Mouse (Mus musculus): ENCODE results near the gene Foxred2. TPM values are rescaled to one million over a fixed set of nuclear protein-coding genes. Genes with fewer than 3 reads are reported as not detected.

The Foxred2 gene
- polyA plus RNA-seq, 1 experiment = 0.90 TPM

DNA sequence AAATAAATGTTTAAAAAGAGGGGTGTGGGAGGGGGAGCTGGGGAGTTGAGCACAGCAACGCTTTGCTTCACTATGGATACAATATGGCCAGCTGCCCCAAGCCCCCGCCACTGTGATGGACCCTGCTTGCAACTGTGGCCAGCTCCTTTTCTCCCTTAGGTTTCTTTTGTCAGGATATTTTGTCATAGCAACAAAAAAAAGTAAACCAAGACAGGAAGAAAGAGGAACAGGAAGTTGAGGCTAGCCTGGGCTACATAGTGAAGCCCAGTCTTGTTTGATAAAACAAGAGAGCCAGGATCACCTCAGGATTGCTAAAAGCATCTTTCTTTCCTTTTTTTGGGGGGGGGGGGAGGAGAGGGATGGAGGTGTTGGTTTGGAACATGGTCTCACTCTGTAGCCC is 31.3 kb downstream of the Foxred2 start:
- no peak for TF ChIP-seq POLR2A (IDR thresholded peaks at IDR 0.05; ENCODE audit: low read depth, low read length)
- TF ChIP-seq CTCF (IDR thresholded peaks at IDR 0.05; ENCODE audit: extremely low read depth, insufficient read length, insufficient replicate concordance, low read depth, low read length) = no peak
- H3K27ac ChIP-seq (ENCODE audit: insufficient read depth, low read depth, low read length) = no peak overlapping the region

DNA sequence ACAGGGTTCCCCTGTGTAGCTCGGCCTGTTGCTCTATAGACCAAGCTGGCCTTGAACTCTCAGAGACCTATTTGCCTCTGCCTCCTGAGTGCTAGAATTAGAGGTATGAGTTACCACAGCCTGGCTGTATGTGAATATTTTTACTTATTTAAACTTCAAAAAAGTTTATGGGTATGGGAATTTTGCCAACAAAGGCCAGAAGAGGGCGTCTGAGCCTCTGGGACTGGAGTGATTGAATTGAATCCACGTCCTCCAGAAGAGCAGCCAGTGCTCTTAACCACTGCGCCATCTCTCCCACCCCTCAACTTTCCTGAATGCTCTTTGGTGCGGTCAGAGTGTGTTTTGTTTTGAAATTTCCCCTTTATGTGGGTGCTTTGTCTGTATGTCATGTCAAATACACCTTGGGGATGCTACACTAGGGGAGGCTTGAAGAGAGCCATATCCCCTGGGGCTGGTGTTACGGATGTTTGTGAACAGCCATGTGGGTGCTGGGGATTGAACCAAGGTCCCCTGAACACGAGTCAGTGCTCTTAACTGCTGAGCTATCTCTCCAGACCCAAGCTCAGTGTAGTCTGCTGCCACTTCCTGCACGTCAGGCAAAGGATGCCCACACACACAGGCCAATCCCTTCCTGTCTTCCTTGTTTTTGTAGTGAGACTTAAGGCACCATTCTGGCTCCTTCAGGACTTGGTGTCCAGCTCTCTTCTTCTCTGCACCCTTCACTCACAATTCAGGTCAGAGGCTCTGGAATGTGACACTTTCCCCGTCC is 33.1 kb downstream of the Foxred2 start:
- H3K27ac ChIP-seq (ENCODE audit: insufficient read depth, low read depth, low read length) = no peak overlapping the region
- peaks cover 46% of the 10 kb centered on the region for H3K36me3 ChIP-seq (ENCODE audit: control insufficient read depth, insufficient read depth, low read length)
- H3K27me3 ChIP-seq (ENCODE audit: control insufficient read depth, insufficient read depth, low read length) = no peaks in the 10 kb centered on the region
- TF ChIP-seq CTCF (IDR thresholded peaks at IDR 0.05; ENCODE audit: extremely low read depth, insufficient read length, insufficient replicate concordance, low read depth, low read length) (no peak), POLR2A (IDR thresholded peaks at IDR 0.05; ENCODE audit: low read depth, low read length) (no peak)
- 65% methylated on average over 9 of the region's 9 CpGs for WGBS
- peaks cover 12% of the 10 kb centered on the region; the same call in 1 of the 2 replicates for H3K4me1 ChIP-seq (ENCODE audit: control insufficient read depth, insufficient read depth, insufficient read length, low read length)
- H3K4me3 ChIP-seq (ENCODE audit: low read depth, low read length) = no peak overlapping the region

More for the DNA sequence above, 31.3 kb downstream of the Foxred2 start:
- peaks cover 12% of the 10 kb centered on the region; the same call in 1 of the 2 replicates for H3K4me1 ChIP-seq (ENCODE audit: control insufficient read depth, insufficient read depth, insufficient read length, low read length)
- H3K27me3 ChIP-seq (ENCODE audit: control insufficient read depth, insufficient read depth, low read length) = no peaks in the 10 kb centered on the region
- H3K36me3 ChIP-seq (ENCODE audit: control insufficient read depth, insufficient read depth, low read length) = peaks cover 45% of the 10 kb centered on the region
- no peak overlapping the region for H3K4me3 ChIP-seq (ENCODE audit: low read depth, low read length)
- WGBS = 90% methylated on average over 2 of the region's 2 CpGs

DNA sequence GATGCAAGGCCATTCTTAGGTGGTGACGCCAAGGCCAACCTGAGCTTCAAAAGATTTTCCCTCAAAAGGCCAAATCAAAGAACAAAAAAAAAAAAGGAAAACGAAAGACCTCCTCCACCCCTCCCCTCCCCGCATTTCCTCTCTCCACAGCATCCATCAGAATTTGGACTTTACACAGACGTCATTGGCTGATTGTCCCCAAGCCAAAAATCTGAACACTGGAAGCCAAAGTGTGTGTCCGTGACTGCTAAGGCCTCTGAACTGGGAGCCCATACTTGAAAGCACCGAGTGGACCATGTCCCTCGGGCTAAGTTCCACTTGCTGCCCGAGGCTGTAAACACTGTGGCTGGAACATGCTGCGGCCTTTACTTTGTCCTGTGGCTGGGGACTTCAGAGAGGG is 33.8 kb downstream of the Foxred2 start:
- TF ChIP-seq POLR2A (IDR thresholded peaks at IDR 0.05; ENCODE audit: low read depth, low read length) = no peak
- no peak for TF ChIP-seq CTCF (IDR thresholded peaks at IDR 0.05; ENCODE audit: extremely low read depth, insufficient read length, insufficient replicate concordance, low read depth, low read length)
- Histone ChIP-seq H3K27ac (ENCODE audit: insufficient read depth, low read depth, low read length) (no peak overlapping the region), H3K27me3 (ENCODE audit: control insufficient read depth, insufficient read depth, low read length) (no peaks in the 10 kb centered on the region), H3K4me1 (ENCODE audit: control insufficient read depth, insufficient read depth, insufficient read length, low read length) (peaks cover 10% of the 10 kb centered on the region; the same call in 1 of the 2 replicates), H3K4me3 (ENCODE audit: low read depth, low read length) (no peak overlapping the region), H3K36me3 (ENCODE audit: control insufficient read depth, insufficient read depth, low read length) (peaks cover 46% of the 10 kb centered on the region)
- WGBS = 50% methylated on average over 9 of the region's 9 CpGs

DNA sequence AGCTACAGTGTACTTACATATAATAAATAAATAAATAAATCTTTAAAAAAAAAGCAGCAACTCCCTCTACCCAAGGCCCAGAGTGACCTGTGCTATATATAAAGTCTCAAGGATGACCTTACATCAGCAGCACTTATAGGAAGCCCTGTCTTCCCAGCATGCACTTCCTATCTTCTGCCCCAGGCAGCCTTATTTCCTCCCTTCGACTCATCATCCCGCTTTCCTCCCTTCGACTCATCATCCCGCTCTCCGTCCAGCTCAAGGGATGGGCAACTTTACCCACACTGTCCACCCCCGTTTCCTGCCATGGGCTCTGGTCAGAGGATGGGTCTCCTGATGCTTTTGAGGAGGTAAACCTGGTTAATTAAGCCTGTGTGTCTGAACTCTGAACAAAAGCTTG is 34.9 kb downstream of the Foxred2 start:
- H3K4me3 ChIP-seq (ENCODE audit: low read depth, low read length) = no peak overlapping the region
- WGBS = 90% methylated on average over 6 of the region's 6 CpGs
- H3K27ac ChIP-seq (ENCODE audit: insufficient read depth, low read depth, low read length) = no peak overlapping the region
- H3K36me3 ChIP-seq (ENCODE audit: control insufficient read depth, insufficient read depth, low read length) = peaks cover 46% of the 10 kb centered on the region
- no peaks in the 10 kb centered on the region for H3K27me3 ChIP-seq (ENCODE audit: control insufficient read depth, insufficient read depth, low read length)
- no peak for TF ChIP-seq CTCF (IDR thresholded peaks at IDR 0.05; ENCODE audit: extremely low read depth, insufficient read length, insufficient replicate concordance, low read depth, low read length)
- TF ChIP-seq POLR2A (IDR thresholded peaks at IDR 0.05; ENCODE audit: low read depth, low read length) = no peak
- peaks cover 7% of the 10 kb centered on the region; the same call in 1 of the 2 replicates for H3K4me1 ChIP-seq (ENCODE audit: control insufficient read depth, insufficient read depth, insufficient read length, low read length)

DNA sequence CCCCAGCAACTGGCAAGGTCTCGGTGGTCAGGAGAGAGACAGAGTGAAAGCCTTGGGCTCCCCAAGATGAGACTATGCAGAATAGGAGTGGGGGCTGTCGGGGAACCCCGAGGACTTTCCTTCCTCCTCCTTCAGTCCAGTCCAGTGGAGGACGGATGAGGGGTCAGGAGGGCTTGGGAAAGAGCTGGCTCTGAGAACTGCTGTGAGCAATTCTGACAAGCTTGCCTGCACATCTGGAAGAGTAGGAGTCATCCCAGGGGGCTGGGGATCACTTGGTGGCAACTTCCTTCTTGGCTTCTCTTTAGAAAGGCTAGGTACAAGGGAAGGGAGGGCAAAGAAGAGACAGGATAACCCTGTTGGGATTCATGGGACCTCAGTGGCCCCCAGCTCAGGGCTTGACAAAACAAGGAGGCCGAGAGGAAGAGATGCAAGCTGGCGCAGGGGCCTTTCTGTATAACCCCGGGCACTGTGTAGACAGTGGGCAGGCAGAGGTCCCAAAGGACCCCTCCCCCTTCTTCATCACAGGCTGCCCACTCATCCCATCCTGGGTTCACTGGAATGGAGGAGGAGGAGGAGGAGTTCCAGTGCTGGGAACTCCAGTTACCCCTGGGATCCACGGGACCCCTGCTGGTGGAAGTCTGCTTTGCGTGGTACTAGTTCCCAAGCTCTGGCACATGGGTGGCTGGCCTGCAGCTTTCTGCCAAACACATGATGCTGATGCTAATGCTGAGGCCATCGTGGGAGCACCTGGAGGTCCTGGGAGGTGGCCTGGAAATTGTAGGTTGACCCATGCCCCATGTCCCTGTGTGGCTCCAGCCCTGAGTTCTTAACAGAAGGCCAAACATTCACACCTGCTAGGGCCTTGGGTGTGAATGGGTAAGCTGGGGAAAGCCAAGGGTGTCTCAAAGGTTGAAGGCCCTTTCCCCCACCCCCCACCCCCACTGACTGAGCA is 35.7 kb downstream of the Foxred2 start:
- H3K4me3 ChIP-seq (ENCODE audit: low read depth, low read length) = no peak overlapping the region
- H3K4me1 ChIP-seq (ENCODE audit: control insufficient read depth, insufficient read depth, insufficient read length, low read length) = peaks cover 7% of the 10 kb centered on the region; the same call in 1 of the 2 replicates
- peaks cover 49% of the 10 kb centered on the region for H3K36me3 ChIP-seq (ENCODE audit: control insufficient read depth, insufficient read depth, low read length)
- 0 out of 2 replicates have a peak overlapping the region, but pooled peaks have one; percentile 3 for H3K27ac ChIP-seq (ENCODE audit: insufficient read depth, low read depth, low read length)
- no peaks in the 10 kb centered on the region for H3K27me3 ChIP-seq (ENCODE audit: control insufficient read depth, insufficient read depth, low read length)
- 70% methylated on average over 10 of the region's 10 CpGs for WGBS
- TF ChIP-seq CTCF (IDR thresholded peaks at IDR 0.05; ENCODE audit: extremely low read depth, insufficient read length, insufficient replicate concordance, low read depth, low read length) (peak; percentile 37; the same call in 1 of the 2 replicates), POLR2A (IDR thresholded peaks at IDR 0.05; ENCODE audit: low read depth, low read length) (no peak)

DNA sequence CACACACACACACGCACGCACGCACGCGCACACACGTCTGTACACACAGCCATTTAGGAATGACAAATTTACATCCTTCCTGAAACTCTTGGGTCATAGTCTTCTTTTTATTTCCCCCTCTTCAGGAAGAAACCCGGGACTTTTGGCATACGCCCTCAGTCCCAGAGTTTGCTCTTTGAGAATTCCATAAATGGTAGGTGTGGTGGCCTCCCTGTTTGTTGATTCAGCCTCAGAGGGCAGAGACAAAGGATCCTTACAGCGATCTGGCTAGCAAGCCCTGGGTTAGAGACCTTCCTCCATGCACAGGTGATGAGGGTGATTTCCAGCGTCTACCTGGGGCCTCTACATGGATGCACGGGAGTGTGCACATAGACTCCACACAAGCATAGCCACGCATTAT is 37.1 kb downstream of the Foxred2 start:
- peaks cover 57% of the 10 kb centered on the region for H3K36me3 ChIP-seq (ENCODE audit: control insufficient read depth, insufficient read depth, low read length)
- H3K4me3 ChIP-seq (ENCODE audit: low read depth, low read length) = no peak overlapping the region
- H3K27ac ChIP-seq (ENCODE audit: insufficient read depth, low read depth, low read length) = peak overlapping the region; percentile 76
- peaks cover 7% of the 10 kb centered on the region; the same call in 1 of the 2 replicates for H3K4me1 ChIP-seq (ENCODE audit: control insufficient read depth, insufficient read depth, insufficient read length, low read length)
- TF ChIP-seq POLR2A (IDR thresholded peaks at IDR 0.05; ENCODE audit: low read depth, low read length) = no peak
- TF ChIP-seq CTCF (IDR thresholded peaks at IDR 0.05; ENCODE audit: extremely low read depth, insufficient read length, insufficient replicate concordance, low read depth, low read length) = no peak
- 30% methylated on average over 12 of the region's 12 CpGs for WGBS
- no peaks in the 10 kb centered on the region for H3K27me3 ChIP-seq (ENCODE audit: control insufficient read depth, insufficient read depth, low read length)

Measured in small intestine, adult 2 months (tissue).